Mouse (Mus musculus): Measurements from ENCODE around the gene Ltf. TPM values are rescaled to one million over a fixed set of nuclear protein-coding genes. Genes with fewer than 3 reads are reported as not detected.
A peak's percentile ranks its signal among the peaks of the same experiment; 100 is the strongest.

The Ltf gene
- total and polyA plus RNA-seq, 2 experiments from 2014 or later, result 0.71 to 5.3 TPM

DNA sequence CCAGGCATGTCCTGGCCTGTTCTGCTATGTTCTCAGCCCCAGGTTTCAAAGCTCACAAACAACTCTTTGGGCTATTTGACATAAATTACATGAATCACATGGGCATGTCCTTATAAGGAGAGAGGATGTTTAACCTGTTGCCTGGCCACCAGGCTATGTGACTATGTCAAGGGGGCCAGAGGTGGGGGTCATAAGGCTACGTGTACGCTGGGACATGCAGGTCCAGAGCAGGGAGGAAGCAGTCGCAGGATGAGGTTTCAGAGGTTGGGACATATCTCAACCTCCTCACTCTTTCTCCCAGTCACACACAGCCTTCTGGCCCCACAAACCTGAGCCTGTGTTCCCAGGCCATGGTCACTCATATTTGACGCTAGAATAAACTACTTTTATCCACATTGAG lies 48.0 kb downstream of the Ltf start:
- Histone ChIP-seq H3K27me3 (ENCODE audit: insufficient read depth, low read length) (no peaks in the 10 kb centered on the region), H3K4me2 (ENCODE audit: low read depth) (no peak overlapping the region), H3K36me3 (ENCODE audit: insufficient read depth) (no peaks in the 10 kb centered on the region), H3K9me3 (ENCODE audit: low read length) (no peaks in the 10 kb centered on the region), H3K9ac (no peak overlapping the region), H3K27ac (ENCODE audit: low read depth, low read length) (no peak overlapping the region), H3K4me3 (ENCODE audit: low read depth, low read length) (no peak overlapping the region), H3K4me1 (ENCODE audit: insufficient read depth) (no peaks in the 10 kb centered on the region)
- no peak for TF ChIP-seq CTCF (IDR thresholded peaks at IDR 0.05; ENCODE audit: low read depth)
- WGBS, result 93% methylated on average over 4 of the region's 4 CpGs
- no peak for ATAC-seq
- DNase-seq, result no peak

DNA sequence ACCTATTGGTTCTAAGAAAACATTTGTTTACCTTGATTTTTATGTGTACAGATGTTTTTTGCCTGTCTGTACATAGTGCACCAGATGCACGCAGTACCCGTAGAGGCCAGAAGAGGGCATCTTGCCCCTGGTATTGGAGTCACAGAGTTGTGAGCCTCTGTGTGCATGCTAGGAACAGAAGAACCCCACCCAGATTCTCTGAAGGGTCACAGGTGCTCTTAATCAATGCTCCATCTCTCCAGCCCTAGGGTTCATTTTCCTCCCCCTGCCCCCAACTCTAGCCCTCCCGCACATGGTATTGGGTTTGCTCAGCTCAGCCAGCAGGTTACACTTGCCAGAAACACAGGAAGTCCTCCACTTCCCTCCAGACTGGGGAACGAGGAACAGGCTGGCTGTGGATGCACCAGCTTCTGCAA lies 51.5 kb downstream of the Ltf start:
- no peak overlapping the region for H3K4me2 ChIP-seq (ENCODE audit: low read depth)
- peak; percentile 58 for TF ChIP-seq CTCF (IDR thresholded peaks at IDR 0.05; ENCODE audit: low read depth)
- DNase-seq (no peak), ATAC-seq (no peak)
- no peak overlapping the region for H3K9ac ChIP-seq
- H3K27me3 ChIP-seq (ENCODE audit: insufficient read depth, low read length), result no peaks in the 10 kb centered on the region
- no peaks in the 10 kb centered on the region for H3K36me3 ChIP-seq (ENCODE audit: insufficient read depth)
- no peaks in the 10 kb centered on the region for H3K4me1 ChIP-seq (ENCODE audit: insufficient read depth)
- H3K9me3 ChIP-seq (ENCODE audit: low read length), result peaks cover 11% of the 10 kb centered on the region; the same call in 1 of the 2 replicates
- 37% methylated on average over 4 of the region's 4 CpGs for WGBS
- H3K4me3 ChIP-seq (ENCODE audit: low read depth, low read length), result no peak overlapping the region
- no peak overlapping the region for H3K27ac ChIP-seq (ENCODE audit: low read depth, low read length)

DNA sequence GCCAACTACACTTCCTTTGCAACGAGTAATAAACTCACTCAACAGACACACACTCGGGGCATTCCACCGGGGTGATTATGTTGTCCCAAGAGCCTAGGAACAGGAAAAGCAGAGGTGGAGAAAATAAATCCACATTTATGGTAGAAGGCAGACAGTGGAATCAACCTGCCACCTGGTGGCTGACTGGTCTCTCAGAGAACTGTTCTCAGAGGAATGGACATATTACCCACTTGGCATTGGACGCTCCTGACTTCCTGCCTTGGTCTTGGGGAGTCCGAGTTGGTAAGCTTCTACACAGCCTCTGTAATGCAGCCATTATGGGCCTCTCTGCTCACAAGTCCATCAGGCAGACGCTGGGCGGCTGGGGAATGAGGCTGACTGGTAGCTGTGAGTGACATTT lies 53.1 kb downstream of the Ltf start:
- H3K27ac ChIP-seq (ENCODE audit: low read depth, low read length), result no peak overlapping the region
- DNase-seq (peak; percentile 43), ATAC-seq (no peak)
- peaks cover 11% of the 10 kb centered on the region; the same call in 1 of the 2 replicates for H3K9me3 ChIP-seq (ENCODE audit: low read length)
- H3K27me3 ChIP-seq (ENCODE audit: insufficient read depth, low read length), result no peaks in the 10 kb centered on the region
- H3K4me2 ChIP-seq (ENCODE audit: low read depth), result no peak overlapping the region
- 67% methylated on average over 7 of the region's 7 CpGs for WGBS
- peak; percentile 66 for TF ChIP-seq CTCF (IDR thresholded peaks at IDR 0.05; ENCODE audit: low read depth)
- no peaks in the 10 kb centered on the region for H3K36me3 ChIP-seq (ENCODE audit: insufficient read depth)
- no peak overlapping the region for H3K4me3 ChIP-seq (ENCODE audit: low read depth, low read length)
- no peak overlapping the region for H3K9ac ChIP-seq
- H3K4me1 ChIP-seq (ENCODE audit: insufficient read depth), result no peaks in the 10 kb centered on the region

DNA sequence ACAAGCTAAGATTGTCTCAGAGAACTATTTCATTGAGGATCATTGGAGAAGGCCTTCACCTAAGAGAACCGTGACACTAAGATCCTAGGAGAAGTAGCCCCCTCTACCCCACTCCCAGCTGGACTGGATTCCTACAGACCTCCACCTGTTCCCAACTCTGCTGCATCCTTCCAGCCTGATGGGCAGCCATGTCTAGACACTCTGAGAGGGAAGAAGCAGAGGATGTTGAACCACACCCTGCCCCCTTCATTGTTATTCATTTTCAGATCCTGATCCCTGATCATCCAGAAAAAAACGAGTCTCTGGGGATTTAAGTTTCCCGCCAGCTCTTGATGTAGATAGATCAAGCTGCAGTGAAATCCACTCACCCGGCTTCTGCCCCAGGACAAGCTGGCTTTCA lies 53.9 kb downstream of the Ltf start:
- no peak for TF ChIP-seq CTCF (IDR thresholded peaks at IDR 0.05; ENCODE audit: low read depth)
- peaks cover 11% of the 10 kb centered on the region; the same call in 1 of the 2 replicates for H3K9me3 ChIP-seq (ENCODE audit: low read length)
- H3K36me3 ChIP-seq (ENCODE audit: insufficient read depth), result no peaks in the 10 kb centered on the region
- no peaks in the 10 kb centered on the region for H3K27me3 ChIP-seq (ENCODE audit: insufficient read depth, low read length)
- no peak for DNase-seq
- ATAC-seq, result no peak
- no peak overlapping the region for H3K4me2 ChIP-seq (ENCODE audit: low read depth)
- WGBS, result 75% methylated on average over 4 of the region's 4 CpGs
- H3K4me3 ChIP-seq (ENCODE audit: low read depth, low read length), result no peak overlapping the region
- H3K9ac ChIP-seq, result no peak overlapping the region
- H3K27ac ChIP-seq (ENCODE audit: low read depth, low read length), result no peak overlapping the region
- H3K4me1 ChIP-seq (ENCODE audit: insufficient read depth), result no peaks in the 10 kb centered on the region

DNA sequence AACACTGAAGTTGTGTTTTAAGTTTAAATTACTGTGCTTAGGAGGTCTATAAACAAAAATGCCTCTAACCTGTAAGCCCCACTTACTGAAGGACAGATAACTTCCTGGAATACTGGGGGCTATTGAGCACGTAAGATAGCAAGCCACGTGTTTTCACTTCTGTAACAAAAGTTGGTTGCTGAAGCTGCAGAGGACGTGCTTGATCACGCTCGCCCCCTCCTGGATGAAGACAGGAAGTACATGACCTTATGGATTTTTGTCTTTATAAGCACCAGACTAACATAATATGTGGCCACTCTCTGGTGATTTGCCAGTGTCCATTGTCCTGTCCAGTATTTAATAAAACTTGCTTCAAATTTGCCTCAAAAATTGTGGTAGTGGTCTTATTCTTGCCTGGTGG lies 58.7 kb downstream of the Ltf start:
- no peaks in the 10 kb centered on the region for H3K36me3 ChIP-seq (ENCODE audit: insufficient read depth)
- H3K4me3 ChIP-seq (ENCODE audit: low read depth, low read length), result no peak overlapping the region
- H3K4me1 ChIP-seq (ENCODE audit: insufficient read depth), result no peaks in the 10 kb centered on the region
- WGBS, result 58% methylated on average over 5 of the region's 5 CpGs
- no peak overlapping the region for H3K4me2 ChIP-seq (ENCODE audit: low read depth)
- H3K9ac ChIP-seq, result no peak overlapping the region
- no peak for ATAC-seq
- DNase-seq, result no peak
- H3K9me3 ChIP-seq (ENCODE audit: low read length), result peaks cover 11% of the 10 kb centered on the region; the same call in 1 of the 2 replicates
- TF ChIP-seq CTCF (IDR thresholded peaks at IDR 0.05; ENCODE audit: low read depth), result peak; percentile 43
- no peak overlapping the region for H3K27ac ChIP-seq (ENCODE audit: low read depth, low read length)
- no peaks in the 10 kb centered on the region for H3K27me3 ChIP-seq (ENCODE audit: insufficient read depth, low read length)

DNA sequence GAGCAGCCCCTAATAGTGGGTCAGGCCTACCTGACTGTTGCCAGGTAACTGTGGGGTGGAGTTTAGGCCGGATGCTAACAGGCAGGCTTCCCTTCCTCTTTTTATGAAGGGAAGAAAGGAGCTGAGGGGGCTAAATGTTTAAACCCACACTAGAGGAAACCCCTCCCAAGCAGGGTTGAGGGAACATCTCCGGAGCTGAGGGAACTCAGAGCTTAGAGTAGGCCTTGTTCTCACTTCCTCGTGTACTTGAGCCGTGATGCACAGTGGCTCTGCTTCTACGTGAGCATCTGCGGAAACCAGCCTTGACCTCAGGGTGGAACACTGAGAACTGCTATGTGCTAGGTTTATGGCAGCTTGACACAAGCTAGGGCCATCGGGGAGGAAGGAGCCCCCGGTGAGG lies 61.7 kb downstream of the Ltf start:
- Histone ChIP-seq H3K4me1 (ENCODE audit: insufficient read depth) (no peaks in the 10 kb centered on the region), H3K4me2 (ENCODE audit: low read depth) (no peak overlapping the region), H3K36me3 (ENCODE audit: insufficient read depth) (no peaks in the 10 kb centered on the region), H3K9me3 (ENCODE audit: low read length) (no peaks in the 10 kb centered on the region), H3K9ac (no peak overlapping the region), H3K27ac (ENCODE audit: low read depth, low read length) (no peak overlapping the region), H3K4me3 (ENCODE audit: low read depth, low read length) (no peak overlapping the region), H3K27me3 (ENCODE audit: insufficient read depth, low read length) (no peaks in the 10 kb centered on the region)
- 94% methylated on average over 8 of the region's 8 CpGs for WGBS
- no peak for TF ChIP-seq CTCF (IDR thresholded peaks at IDR 0.05; ENCODE audit: low read depth)
- DNase-seq (no peak), ATAC-seq (no peak)

DNA sequence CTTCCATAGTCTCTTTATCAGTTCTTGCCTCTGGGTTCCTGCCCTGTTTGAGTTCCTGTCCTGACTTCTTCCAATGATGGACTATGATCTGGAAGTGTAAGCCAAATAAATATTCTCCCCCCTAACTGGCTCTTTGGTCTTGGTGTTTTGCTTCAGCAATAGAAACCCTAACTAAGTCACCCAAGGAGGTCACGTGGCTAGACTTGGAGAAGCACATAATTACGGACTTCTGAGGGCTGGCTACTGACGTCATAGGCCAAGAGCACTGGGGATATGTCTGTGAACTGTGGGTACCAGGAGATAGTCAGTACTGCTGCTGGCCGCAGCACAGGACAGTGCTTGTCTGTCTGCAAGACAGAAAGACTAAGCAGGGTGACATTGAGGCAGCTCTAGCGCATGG lies 62.7 kb downstream of the Ltf start:
- no peak overlapping the region for H3K4me2 ChIP-seq (ENCODE audit: low read depth)
- H3K36me3 ChIP-seq (ENCODE audit: insufficient read depth), result no peaks in the 10 kb centered on the region
- TF ChIP-seq CTCF (IDR thresholded peaks at IDR 0.05; ENCODE audit: low read depth), result no peak
- H3K4me1 ChIP-seq (ENCODE audit: insufficient read depth), result no peaks in the 10 kb centered on the region
- no peaks in the 10 kb centered on the region for H3K27me3 ChIP-seq (ENCODE audit: insufficient read depth, low read length)
- H3K9me3 ChIP-seq (ENCODE audit: low read length), result no peaks in the 10 kb centered on the region
- H3K27ac ChIP-seq (ENCODE audit: low read depth, low read length), result no peak overlapping the region
- WGBS, result 88% methylated on average over 5 of the region's 5 CpGs
- no peak overlapping the region for H3K9ac ChIP-seq
- ATAC-seq (no peak), DNase-seq (no peak)
- no peak overlapping the region for H3K4me3 ChIP-seq (ENCODE audit: low read depth, low read length)

DNA sequence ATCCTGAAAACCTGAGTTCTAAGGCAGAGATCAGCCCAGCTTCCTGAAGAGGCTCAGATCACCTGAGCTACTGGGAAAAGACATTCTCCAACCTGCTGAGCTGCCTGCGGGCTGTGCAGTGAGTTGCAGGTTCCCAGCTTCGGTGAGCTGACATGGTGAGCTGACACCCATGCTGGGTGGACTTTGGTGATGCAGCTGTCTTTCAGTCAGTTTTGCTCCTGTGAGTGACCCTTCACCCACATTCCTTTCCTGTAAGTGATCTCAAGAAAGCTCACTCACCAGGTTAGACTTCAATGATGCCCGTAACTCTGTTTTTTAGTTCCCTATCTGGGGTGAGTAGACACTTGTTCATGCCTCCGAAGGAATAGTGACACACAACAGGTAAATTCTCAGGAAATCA lies 66.3 kb downstream of the Ltf start:
- no peak overlapping the region for H3K4me3 ChIP-seq (ENCODE audit: low read depth, low read length)

More for the DNA sequence above, 66.3 kb downstream of the Ltf start:
- no peaks in the 10 kb centered on the region for H3K27me3 ChIP-seq (ENCODE audit: insufficient read depth, low read length)
- no peak for ATAC-seq
- TF ChIP-seq CTCF (IDR thresholded peaks at IDR 0.05; ENCODE audit: low read depth), result no peak
- no peak for DNase-seq
- no peaks in the 10 kb centered on the region for H3K4me1 ChIP-seq (ENCODE audit: insufficient read depth)
- no peak overlapping the region for H3K27ac ChIP-seq (ENCODE audit: low read depth, low read length)
- no peak overlapping the region for H3K9ac ChIP-seq
- no peak overlapping the region for H3K4me2 ChIP-seq (ENCODE audit: low read depth)
- no peaks in the 10 kb centered on the region for H3K36me3 ChIP-seq (ENCODE audit: insufficient read depth)
- H3K9me3 ChIP-seq (ENCODE audit: low read length), result no peaks in the 10 kb centered on the region
- 64% methylated on average over 4 of the region's 4 CpGs for WGBS
